Comparison of ENCODE assay signal across 11 mouse cellular contexts in genomic region chr8:107556511-107556936, GRCm38 (mm10). TPM values are rescaled to one million over a fixed set of nuclear protein-coding genes. Genes with fewer than 3 reads are reported as not detected.
A peak's percentile ranks its signal among the peaks of the same experiment; 100 is the strongest.
DNase-seq lines count a peak whose midpoint lies in the region; ATAC-seq and TF ChIP-seq lines count a peak whose summit lies in the region.
"Had no signal": no experiment of that assay in that cellular context is flagged by ENCODE, and none has a peak within 500 bp of the region (broad histone marks: within the 10 kb centered on the region; RNA-seq: fewer than 3 reads in every experiment).

No protein-coding gene starts in this region.

- ATAC-seq in cerebellum, adult (ENCODE audit: insufficient number of reproducible peaks, low FRiP score, low TSS enrichment), result 0 out of 2 replicates have a peak, but pooled peaks have one; percentile 13
- no peak for ATAC-seq in hindbrain, embryonic 11.5 days (ENCODE audit: low FRiP score)
- peak; percentile 74 for ATAC-seq in kidney, postnatal 0 days (replicated peaks; ENCODE audit: low FRiP score, low read depth)

- no peak for TF ChIP-seq POLR2A in CH12.LX (IDR thresholded peaks at IDR 0.05; ENCODE audit: low read depth, low read length)

- peak overlapping the region; percentile 30 for H3K27ac ChIP-seq in hindbrain, embryonic 10.5 days
- no peak overlapping the region; the same call in 1 of the 2 replicates for H3K27ac ChIP-seq in hindbrain, embryonic 11.5 days (ENCODE audit: low read depth, low read length)
- no peak overlapping the region for H3K27ac ChIP-seq in CH12.LX (ENCODE audit: insufficient read depth, low read depth)
- H3K27ac ChIP-seq in kidney, postnatal 0 days, result no peak overlapping the region
- H3K27ac ChIP-seq: midbrain, embryonic 12.5 days had no signal

- TF ChIP-seq RAD21 in CH12.LX (IDR thresholded peaks at IDR 0.05; ENCODE audit: low read depth, low read length), result no peak

- TF ChIP-seq CTCF in CH12.LX (conservative IDR thresholded peaks at IDR 0.05 in 1 of 2, IDR thresholded peaks at IDR 0.05 in 1 of 2; ENCODE audit: low read depth in 2 of 2, low read length in 2 of 2), result no peak
- TF ChIP-seq CTCF in kidney, postnatal 0 days (IDR thresholded peaks at IDR 0.05; ENCODE audit: low read depth), result no peak

- H3K4me3 ChIP-seq in hindbrain, embryonic 10.5 days, result no peak overlapping the region
- no peak overlapping the region for H3K4me3 ChIP-seq in hindbrain, embryonic 11.5 days (ENCODE audit: low read depth, low read length)
- no peak overlapping the region for H3K4me3 ChIP-seq in CH12.LX (replicated peaks in 1 of 3; ENCODE audit: low read depth in 2 of 3, low read length in 2 of 3, poor library complexity in 1 of 3)
- H3K4me3 ChIP-seq in kidney, postnatal 0 days (replicated peaks; ENCODE audit: low read depth, low read length), result no peak overlapping the region
- H3K4me3 ChIP-seq: midbrain, embryonic 12.5 days had no signal

- H3K4me1 ChIP-seq in hindbrain, embryonic 10.5 days (replicated peaks), result peaks cover 44% of the 10 kb centered on the region
- H3K4me1 ChIP-seq in hindbrain, embryonic 11.5 days (replicated peaks; ENCODE audit: control insufficient read depth, insufficient read depth, low read length), result no peaks in the 10 kb centered on the region; the same call in 1 of the 2 replicates
- H3K4me1 ChIP-seq in CH12.LX (ENCODE audit: control insufficient read depth in 1 of 2, insufficient read depth in 2 of 2), result peaks cover 9 to 63% of the 10 kb centered on the region in 2 experiments
- H3K4me1 ChIP-seq in kidney, postnatal 0 days (replicated peaks; ENCODE audit: insufficient read depth, low read length), result peaks cover 6% of the 10 kb centered on the region; the same call in 1 of the 2 replicates

- H3K4me2 ChIP-seq in hindbrain, embryonic 11.5 days (replicated peaks; ENCODE audit: low read depth, low read length), result no peak overlapping the region
- H3K4me2 ChIP-seq in CH12.LX (ENCODE audit: insufficient read depth, low read depth, poor library complexity, severe bottlenecking), result no peak overlapping the region
- H3K4me2 ChIP-seq in kidney, postnatal 0 days (ENCODE audit: low read length), result no peak overlapping the region
- H3K4me2 ChIP-seq: liver, embryonic 11.5 days; midbrain, embryonic 12.5 days had no signal

- in situ Hi-C loops in CH12.LX (cut with MboI; ENCODE audit: low pct_ligation_motif_present, low pct_unique_long_range_greater_than_20kb, low sequenced_read_pairs), result loop anchor here (25.0 kb wide), 1 partner anchor 444 kb away; no protein-coding TSS in a partner anchor

- no peak for TF ChIP-seq EP300 in CH12.LX (IDR thresholded peaks at IDR 0.05; ENCODE audit: low read length)

- no peaks in the 10 kb centered on the region for H3K27me3 ChIP-seq in hindbrain, embryonic 10.5 days (ENCODE audit: insufficient read depth, poor library complexity, severe bottlenecking)
- no peaks in the 10 kb centered on the region for H3K27me3 ChIP-seq in hindbrain, embryonic 11.5 days (ENCODE audit: control insufficient read depth, insufficient read depth, low read length)
- no peaks in the 10 kb centered on the region for H3K27me3 ChIP-seq in CH12.LX (replicated peaks)
- no peaks in the 10 kb centered on the region for H3K27me3 ChIP-seq in kidney, postnatal 0 days (ENCODE audit: insufficient read depth, low read length)
- H3K27me3 ChIP-seq: midbrain, embryonic 12.5 days had no signal

- H3K9ac ChIP-seq in hindbrain, embryonic 11.5 days (ENCODE audit: low read depth, low read length), result no peak overlapping the region
- no peak overlapping the region for H3K9ac ChIP-seq in CH12.LX (ENCODE audit: insufficient read depth, low read depth)
- no peak overlapping the region for H3K9ac ChIP-seq in kidney, postnatal 0 days (ENCODE audit: low read depth, low read length)
- H3K9ac ChIP-seq: midbrain, embryonic 12.5 days had no signal

- DNase-seq in cerebellum, adult 9-11 months, result no peak
- no peak for DNase-seq in hindbrain, embryonic 10.5 days (ENCODE audit: low spot score)
- no peak for DNase-seq in hindbrain, embryonic 11.5 days (ENCODE audit: low spot score)
- DNase-seq in CH12.LX (ENCODE audit: extremely low read depth), result peak; percentile 72
- DNase-seq in kidney, postnatal 0 days (ENCODE audit: low spot score), result peak; percentile 86
- no peak for DNase-seq in lung, postnatal 4 days
- DNase-seq in thymus, postnatal 36 days, result no peak
- DNase-seq: right cerebral cortex, postnatal 25 days had no signal

- WGBS in hindbrain, embryonic 10.5 days, result 39% methylated on average over 12 of the region's 12 CpGs
- 45% methylated on average over 12 of the region's 12 CpGs for WGBS in hindbrain, embryonic 11.5 days
- 21% methylated on average over 12 of the region's 12 CpGs for WGBS in kidney, postnatal 0 days

- dilution Hi-C loops in CH12.LX (cut with MboI; ENCODE audit: extremely low pct_ligation_motif_present, extremely low pct_unique_long_range_greater_than_20kb, low sequenced_read_pairs), result no loop called here

- H3K79me2 ChIP-seq in CH12.LX (replicated peaks; ENCODE audit: control insufficient read depth, extremely low read depth, insufficient read depth, poor library complexity, severe bottlenecking), result no peaks in the 10 kb centered on the region

- no peaks in the 10 kb centered on the region for H3K9me3 ChIP-seq in hindbrain, embryonic 10.5 days
- H3K9me3 ChIP-seq in hindbrain, embryonic 11.5 days (ENCODE audit: control insufficient read depth, low read length), result no peaks in the 10 kb centered on the region
- H3K9me3 ChIP-seq in CH12.LX (replicated peaks; ENCODE audit: low read length), result no peaks in the 10 kb centered on the region
- no peaks in the 10 kb centered on the region for H3K9me3 ChIP-seq in kidney, postnatal 0 days (replicated peaks; ENCODE audit: low read length)
- H3K9me3 ChIP-seq: midbrain, embryonic 12.5 days had no signal

- H3K36me3 ChIP-seq in hindbrain, embryonic 10.5 days, result peaks cover 64% of the 10 kb centered on the region
- no peaks in the 10 kb centered on the region for H3K36me3 ChIP-seq in hindbrain, embryonic 11.5 days (ENCODE audit: control insufficient read depth, insufficient read depth, low read length)
- H3K36me3 ChIP-seq in CH12.LX (replicated peaks in 1 of 2; ENCODE audit: control insufficient read depth in 1 of 2, insufficient read depth in 1 of 2, low read length in 1 of 2), result peaks cover 26 to 58% of the 10 kb centered on the region in 2 experiments
- 0 out of 2 replicates have a peak, but pooled peaks cover 5% of the 10 kb centered on the region for H3K36me3 ChIP-seq in kidney, postnatal 0 days (ENCODE audit: insufficient read depth, low read length)

TF ChIP-seq in CH12.LX, 34 proteins besides CTCF, POLR2A, EP300 and RAD21:
- TF ChIP-seq JUND (conservative IDR thresholded peaks at IDR 0.05; ENCODE audit: low read depth, low read length) (no peak), ETS1 (conservative IDR thresholded peaks at IDR 0.05; ENCODE audit: low read depth, low read length) (peak; percentile 38; the same call in 1 of the 2 replicates)

RNA-seq across cellular contexts. Expression of gene Psmd7, which starts 31.7 kb away (rescaled TPM):
- 312 and 323 TPM in 2 replicates for polyA plus RNA-seq in hindbrain, embryonic 10.5 days (2016; fragmentation: Nextera tagmentation; extraction: Ambion mirVana)
- polyA plus RNA-seq in hindbrain, embryonic 11.5 days (2014; fragmentation: Nextera tagmentation; extraction: Ambion mirVana), result 321 and 323 TPM in 2 replicates
- 110 and 134 TPM in 2 replicates for total RNA-seq in CH12.LX (2012; rRNA removed)
- 56.7 and 59.7 TPM in 2 replicates for total RNA-seq in CH12.LX (2014; rRNA removed)
- 345 and 353 TPM in 2 replicates for polyA plus RNA-seq in CH12.LX (2012; ENCODE audit: insufficient read length, low read depth)
- 191 and 204 TPM in 2 replicates for polyA plus RNA-seq in kidney, postnatal 0 days (2015; fragmentation: Nextera tagmentation; extraction: Ambion mirVana)

Comparison
In these comparisons a context has a peak if more than half of its experiments do, and no peak if none do; other contexts are left out.
1. DNase-seq: peak in CH12.LX (single experiment) and kidney, postnatal 0 days (single experiment); none in cerebellum, adult 9-11 months (single experiment), hindbrain, embryonic 10.5 days (single experiment), hindbrain, embryonic 11.5 days (single experiment), lung, postnatal 4 days (0 of 2) and thymus, postnatal 36 days (0 of 2).